Mouse (Mus musculus) liver, embryonic 14.5 days (tissue): ENCODE results near the gene Pkd2. TPM values are rescaled to one million over a fixed set of nuclear protein-coding genes. Genes with fewer than 3 reads are reported as not detected.
"Not testable (repeated sequence)": the region's sequence is repeated elsewhere in the genome, so short reads cannot be mapped to it uniquely, and the experiment has no call there.

Experiments used
- ATAC-seq: fragments of 200-750 bp; cut with Nextera tagmentation; 2 replicates; pipeline ENCODE4 v1.8.0; 2017; ENCODE audit warnings: moderate number of reproducible peaks, mild to moderate bottlenecking, moderate library complexity; ENCODE audit not compliant: insufficient read depth
- DNase-seq, 3 experiments: peaks; one replicate each; pipeline ENCODE4 v3.0.0-alpha.2; 2012 to 2013; ENCODE audit warnings: low read depth in 3 of 3, low spot score in 3 of 3
- H3K27ac ChIP-seq: fragments of 300-500 bp; sonication (generic); 2 replicates; pipeline ENCODE4 v1.5.1; 2014; ENCODE audit warnings: moderate library complexity, mild to moderate bottlenecking, control low read depth, inconsistent platforms
- H3K27me3 ChIP-seq: fragments of 300-500 bp; sonication (generic); 2 replicates; pipeline ENCODE4 v1.6.1; 2014; ENCODE audit warnings: mild to moderate bottlenecking, low read length, moderate library complexity; ENCODE audit not compliant: control insufficient read depth, insufficient read depth
- H3K36me3 ChIP-seq: fragments of 300-500 bp; sonication (generic); replicated peaks from 2 replicates; pipeline ENCODE4 v1.6.1; 2014; ENCODE audit warnings: low read depth; ENCODE audit not compliant: control insufficient read depth, insufficient read depth
- H3K4me1 ChIP-seq, 2 experiments: fragments of 200-500 bp in 1 of 2; fragments of 300-500 bp in 1 of 2; sonication (generic) in 1 of 2; replicated peaks; 2 replicates each; pipeline ENCODE4 v1.6.1; 2012 to 2014; ENCODE audit warnings: antibody characterized with exemption in 1 of 2, inconsistent platforms in 1 of 2, low read length in 1 of 2; ENCODE audit not compliant: control insufficient read depth in 2 of 2, insufficient read depth in 2 of 2
- H3K4me2 ChIP-seq: fragments of 300-500 bp; sonication (generic); 2 replicates; pipeline ENCODE4 v1.6.1; 2014; ENCODE audit warnings: low read depth, mild to moderate bottlenecking, control low read depth, moderate library complexity
- H3K4me3 ChIP-seq, 2 experiments: fragments of 200-500 bp in 1 of 2; fragments of 300-500 bp in 1 of 2; sonication (generic) in 1 of 2; 2 replicates each; pipeline ENCODE4 v1.5.1; 2012 to 2014; ENCODE audit warnings: low read depth in 2 of 2, low read length in 2 of 2, mild to moderate bottlenecking in 2 of 2, control low read depth in 1 of 2, inconsistent platforms in 1 of 2, moderate library complexity in 1 of 2; ENCODE audit not compliant: insufficient read depth in 1 of 2
- H3K9ac ChIP-seq: fragments of 300-500 bp; sonication (generic); replicated peaks from 2 replicates; pipeline ENCODE4 v1.6.1; 2014; ENCODE audit warnings: mild to moderate bottlenecking, control low read depth, moderate library complexity
- H3K9me3 ChIP-seq: fragments of 300-500 bp; sonication (generic); 2 replicates; pipeline ENCODE4 v1.6.1; 2016; ENCODE audit warnings: low read length, mixed read lengths; ENCODE audit not compliant: control insufficient read depth
- CTCF ChIP-seq: IDR thresholded peaks from 2 replicates; pipeline ENCODE4 v1.5.1; 2016; ENCODE audit warnings: antibody characterized with exemption, low read depth, control low read depth
- EP300 ChIP-seq: IDR thresholded peaks from 2 replicates; pipeline ENCODE4 v1.6.1; 2016; ENCODE audit warnings: antibody characterized with exemption, low read depth
- WGBS: fragments of 180-500 bp; shearing (Covaris S2); extraction: QIAGEN DNeasy Blood & Tissue Kit; methylation state at CpG from one replicate; pipeline ENCODE4 v1.1.7; 2014; ENCODE audit not compliant: insufficient replicate concordance; 5-methylcytosine and 5-hydroxymethylcytosine counted together
- polyA plus RNA-seq, 2 experiments: library from polyadenylated mRNA; depleted of rRNA in 1 of 2; stranded (reverse) in 1 of 2; unstranded in 1 of 2; fragments of >200 nt; fragmentation: Nextera tagmentation in 1 of 2; extraction: Ambion mirVana in 1 of 2; gene quantifications; 2 replicates each; pipeline versions ENCODE4 v1.2.1 to v1.2.3; 2012 to 2014

Gene Pkd2
- polyA plus RNA-seq, 2 experiments, result 0.90 to 2.4 TPM

DNA sequence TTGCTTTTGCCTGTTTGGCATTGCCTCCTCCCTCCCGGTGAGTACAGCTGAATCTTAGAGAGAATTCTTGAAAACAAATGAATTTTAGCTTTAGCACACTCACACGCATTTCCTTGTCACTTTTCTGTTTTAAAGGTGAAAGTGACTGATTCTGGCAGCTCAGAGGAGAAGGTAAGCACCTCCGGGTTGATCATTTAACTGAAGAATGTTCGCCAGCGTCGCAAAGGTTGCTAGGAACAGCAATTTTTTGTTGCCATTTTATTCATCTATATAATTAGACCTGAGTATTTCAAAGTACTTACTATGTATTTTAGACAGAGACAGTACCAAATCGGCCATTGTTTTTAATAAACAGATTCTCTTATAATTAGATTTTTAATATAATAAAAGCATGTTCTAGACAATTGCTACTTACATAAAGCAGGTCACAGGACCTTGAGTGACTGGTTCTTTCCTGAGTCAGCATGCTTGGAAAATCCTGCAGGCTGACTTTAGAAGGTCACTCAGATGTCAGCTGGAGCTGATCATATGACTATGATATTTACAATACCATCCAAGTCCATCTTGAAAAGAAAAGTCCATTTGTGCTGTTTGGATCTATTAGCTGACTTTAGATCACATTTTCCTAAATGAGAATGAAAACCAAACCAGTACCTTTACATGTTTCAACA, 22.7 kb upstream of the Pkd2 start:
- TF ChIP-seq CTCF, result no peak
- no peak for TF ChIP-seq EP300
- Histone ChIP-seq H3K27ac (no peak overlapping the region), H3K4me3 (no peak overlapping the region), H3K36me3 (no peaks in the 10 kb centered on the region), H3K27me3 (no peaks in the 10 kb centered on the region), H3K9ac (no peak overlapping the region), H3K9me3 (no peaks in the 10 kb centered on the region), H3K4me1 (no peaks in the 10 kb centered on the region), H3K4me2 (no peak overlapping the region)
- 64% methylated on average over 7 of the region's 7 CpGs for WGBS
- DNase-seq (no peak), ATAC-seq (no peak)

- no peak for ATAC-seq
- 52% methylated on average over 6 of the region's 6 CpGs for WGBS
- no peak overlapping the region for H3K9ac ChIP-seq
These were observed 16.9 kb upstream of the Pkd2 start for GRCm38 (mm10) chr5:104442396-104442795.

GRCm38 (mm10) chr5:104442850-104443249, 16.4 kb upstream of the Pkd2 start:
- DNase-seq, result no peak
- no peak overlapping the region for H3K9ac ChIP-seq
- H3K27ac ChIP-seq, result no peak overlapping the region
- TF ChIP-seq EP300, result no peak
- TF ChIP-seq CTCF, result no peak
- no peak overlapping the region for H3K4me2 ChIP-seq
- H3K36me3 ChIP-seq, result no peaks in the 10 kb centered on the region
- no peaks in the 10 kb centered on the region for H3K27me3 ChIP-seq
- 68% methylated on average over 1 of the region's 1 CpGs for WGBS
- H3K4me3 ChIP-seq, result no peak overlapping the region
- ATAC-seq, result no peak
- no peaks in the 10 kb centered on the region for H3K9me3 ChIP-seq
- no peaks in the 10 kb centered on the region for H3K4me1 ChIP-seq

More at GRCm38 (mm10) chr5:104442396-104442795, 16.9 kb upstream of the Pkd2 start:
- Histone ChIP-seq H3K4me1 (no peaks in the 10 kb centered on the region), H3K27ac (no peak overlapping the region), H3K9me3 (no peaks in the 10 kb centered on the region), H3K4me3 (no peak overlapping the region), H3K36me3 (no peaks in the 10 kb centered on the region), H3K27me3 (no peaks in the 10 kb centered on the region), H3K4me2 (no peak overlapping the region)
- DNase-seq, result no peak
- TF ChIP-seq EP300 (no peak), CTCF (no peak)

GRCm38 (mm10) chr5:104446156-104446555, 13.1 kb upstream of the Pkd2 start:
- no peak overlapping the region for H3K4me2 ChIP-seq
- no peak overlapping the region for H3K9ac ChIP-seq
- 9% methylated on average over 3 of the region's 3 CpGs for WGBS
- no peaks in the 10 kb centered on the region for H3K4me1 ChIP-seq
- no peaks in the 10 kb centered on the region for H3K27me3 ChIP-seq
- H3K9me3 ChIP-seq, result no peaks in the 10 kb centered on the region
- DNase-seq (no peak), ATAC-seq (no peak)
- no peak overlapping the region for H3K27ac ChIP-seq
- no peaks in the 10 kb centered on the region for H3K36me3 ChIP-seq
- no peak overlapping the region for H3K4me3 ChIP-seq
- TF ChIP-seq CTCF, result peak; percentile 65
- no peak for TF ChIP-seq EP300

DNA sequence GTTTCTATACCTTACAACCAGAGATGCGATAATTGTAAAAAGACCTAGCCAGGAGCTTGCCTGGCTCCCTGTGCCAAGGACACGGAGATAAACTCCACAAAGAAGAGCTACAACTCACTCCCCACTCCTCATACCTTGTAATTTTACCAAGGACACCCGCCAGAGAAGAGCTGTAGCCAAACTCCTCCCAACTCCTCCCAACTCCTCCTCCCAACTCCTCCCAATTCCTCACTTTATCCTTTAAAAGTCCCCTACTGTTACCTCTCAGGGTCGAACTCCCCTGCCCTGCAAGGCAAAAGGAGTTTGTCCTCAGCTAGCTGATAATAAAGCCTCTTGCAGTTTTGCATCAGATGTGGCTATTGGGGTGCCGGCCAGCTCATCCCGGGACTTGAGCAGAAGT, 10.9 kb upstream of the Pkd2 start:
- not testable (repeated sequence) for H3K9ac ChIP-seq, H3K36me3 ChIP-seq, H3K27me3 ChIP-seq, H3K9me3 ChIP-seq, H3K4me1 ChIP-seq, H3K27ac ChIP-seq, H3K4me3 ChIP-seq, ATAC-seq, H3K4me2 ChIP-seq, DNase-seq
- 22% methylated on average over 6 of the region's 6 CpGs for WGBS
